Mouse (Mus musculus): ENCODE data around the gene Pigr. TPM values are rescaled to one million over a fixed set of nuclear protein-coding genes. Genes with fewer than 3 reads are reported as not detected.

Gene Pigr
- total and polyA plus RNA-seq, 3 experiments, result 3.1 TPM; not detected in 2

GRCm38 (mm10) chr1:130894468-130894867 is 68.0 kb downstream of the Pigr start:
- Histone ChIP-seq H3K4me1 (ENCODE audit: control insufficient read depth, insufficient read depth, low read length) (no peaks in the 10 kb centered on the region), H3K27ac (no peak overlapping the region), H3K9ac (ENCODE audit: low read depth, low read length) (no peak overlapping the region), H3K36me3 (ENCODE audit: control insufficient read depth, insufficient read depth, low read length) (no peaks in the 10 kb centered on the region), H3K4me3 (no peak overlapping the region), H3K79me2 (replicated peaks; ENCODE audit: control insufficient read depth, insufficient read depth, low read length) (no peaks in the 10 kb centered on the region), H3K27me3 (ENCODE audit: control insufficient read depth, insufficient read depth, low read length) (no peaks in the 10 kb centered on the region)
- 66% methylated on average over 6 of the region's 6 CpGs for WGBS
- no peak for TF ChIP-seq EP300 (IDR thresholded peaks at IDR 0.05; ENCODE audit: insufficient read depth, low read depth, low read length)
- intact Hi-C loops (cut with DNase I), result no loop called here
- no peak for DNase-seq

Other genes with a start within 250 kb of the Pigr start
- gene Zp3r, start 197.1 kb upstream of the Pigr start, total RNA-seq (2021), result not detected
- not detected in 2 replicates for gene Zp3r, start 197.1 kb upstream of the Pigr start, polyA plus RNA-seq (2012; rRNA removed)
- not detected for gene C4bp, start 165.1 kb upstream of the Pigr start, total RNA-seq (2021)
- not detected in 2 replicates for gene C4bp, start 165.1 kb upstream of the Pigr start, polyA plus RNA-seq (2012; rRNA removed)
- gene Gm29427, start 110.9 kb upstream of the Pigr start, total RNA-seq (2021), result under 1 TPM; 0.14 to 0.16 TPM
- 0.14 and 0.32 TPM in 2 replicates for gene Gm29427, start 110.9 kb upstream of the Pigr start, polyA plus RNA-seq (2012; rRNA removed)
- 1 to 10 TPM; 3.7 to 4.9 TPM for gene Yod1, start 109.4 kb upstream of the Pigr start, total RNA-seq (2021)
- 1.2 and 2.2 TPM in 2 replicates for gene Yod1, start 109.4 kb upstream of the Pigr start, polyA plus RNA-seq (2012; rRNA removed)
- gene Pfkfb2, start 97.4 kb upstream of the Pigr start, total RNA-seq (2021), result 10 to 100 TPM; 82.5 to 96.6 TPM
- 31.9 and 58.5 TPM in 2 replicates for gene Pfkfb2, start 97.4 kb upstream of the Pigr start, polyA plus RNA-seq (2012; rRNA removed)
- gene AA986860, start 94.7 kb upstream of the Pigr start, total RNA-seq (2021), result under 1 TPM; 0.43 to 0.47 TPM
- 0.41 and 0.82 TPM in 2 replicates for gene AA986860, start 94.7 kb upstream of the Pigr start, polyA plus RNA-seq (2012; rRNA removed)
- gene Fcamr, start 25.8 kb upstream of the Pigr start, total RNA-seq (2021), result under 1 TPM; 0.39 to 0.41 TPM
- gene Fcamr, start 25.8 kb upstream of the Pigr start, polyA plus RNA-seq (2012; rRNA removed), result 0.96 and 1.6 TPM in 2 replicates
- 1 to 10 TPM; 1.1 to 1.5 TPM for gene Fcmr, start 39.0 kb downstream of the Pigr start, total RNA-seq (2021)
- gene Fcmr, start 39.0 kb downstream of the Pigr start, polyA plus RNA-seq (2012; rRNA removed), result 0.91 and 6.5 TPM in 2 replicates
- gene Il24, start 60.8 kb downstream of the Pigr start, total RNA-seq (2021), result not detected
- not detected in 2 replicates for gene Il24, start 60.8 kb downstream of the Pigr start, polyA plus RNA-seq (2012; rRNA removed)
- gene Il20, start 84.8 kb downstream of the Pigr start, total RNA-seq (2021), result not detected
- not detected in 2 replicates for gene Il20, start 84.8 kb downstream of the Pigr start, polyA plus RNA-seq (2012; rRNA removed)
- not detected for gene Il19, start 113.4 kb downstream of the Pigr start, total RNA-seq (2021)
- gene Il19, start 113.4 kb downstream of the Pigr start, polyA plus RNA-seq (2012; rRNA removed), result not detected in 2 replicates
- gene Il10, start 193.2 kb downstream of the Pigr start, total RNA-seq (2021), result not detected
- not detected in 2 replicates for gene Il10, start 193.2 kb downstream of the Pigr start, polyA plus RNA-seq (2012; rRNA removed)